Mouse (Mus musculus) CH12F3 (cell line): ENCODE results near the gene Olfr1022.

ENCODE experiments used
- in situ Hi-C: fragments of 300-500 bp; cut with MboI; formaldehyde crosslinking; loops from 2 replicates; pipeline ENCODE4 v1.14.3; 2020; ENCODE audit warnings: low sequenced_read_pairs

Gene Olfr1022

GRCm38 (mm10) chr2:85868294-85868693, at the start of gene Olfr1022:
Gene Olfr1022, plus strand, starts transcription at chr2:85868594.
- in situ Hi-C loops, result no loop called here

- in situ Hi-C loops, result no loop called here
Measured at GRCm38 (mm10) chr2:85845383-85845782, 23.0 kb upstream of the Olfr1022 start, which contains the start of gene Olfr1019. Gene Olfr1019, minus strand, starts transcription at chr2:85845483.

- in situ Hi-C loops, result no loop called here
Measured at GRCm38 (mm10) chr2:85846730-85847129, 21.7 kb upstream of the Olfr1022 start, which contains the start of gene Olfr1020. Gene Olfr1020, plus strand, starts transcription at chr2:85847030.

- in situ Hi-C loops, result no loop called here
Measured at GRCm38 (mm10) chr2:85885340-85885739, 16.9 kb downstream of the Olfr1022 start, which contains the start of gene Olfr1023. Gene Olfr1023, plus strand, starts transcription at chr2:85885640.

- in situ Hi-C loops, result no loop called here
Measured at GRCm38 (mm10) chr2:85904952-85905351, 36.6 kb downstream of the Olfr1022 start, which contains the start of gene Olfr1024. Gene Olfr1024, minus strand, starts transcription at chr2:85905052.

GRCm38 (mm10) chr2:85913197-85913596, 44.8 kb downstream of the Olfr1022 start:
- in situ Hi-C loops, result no loop called here

GRCm38 (mm10) chr2:85914893-85915292, 46.5 kb downstream of the Olfr1022 start, which contains the start of gene Olfr1025-ps1:
Gene Olfr1025-ps1, plus strand, starts transcription at chr2:85915193.
- in situ Hi-C loops, result no loop called here
